Mouse (Mus musculus): ENCODE results near the gene Zfp61.
A peak's percentile ranks its signal among the peaks of the same experiment; 100 is the strongest.

DNA sequence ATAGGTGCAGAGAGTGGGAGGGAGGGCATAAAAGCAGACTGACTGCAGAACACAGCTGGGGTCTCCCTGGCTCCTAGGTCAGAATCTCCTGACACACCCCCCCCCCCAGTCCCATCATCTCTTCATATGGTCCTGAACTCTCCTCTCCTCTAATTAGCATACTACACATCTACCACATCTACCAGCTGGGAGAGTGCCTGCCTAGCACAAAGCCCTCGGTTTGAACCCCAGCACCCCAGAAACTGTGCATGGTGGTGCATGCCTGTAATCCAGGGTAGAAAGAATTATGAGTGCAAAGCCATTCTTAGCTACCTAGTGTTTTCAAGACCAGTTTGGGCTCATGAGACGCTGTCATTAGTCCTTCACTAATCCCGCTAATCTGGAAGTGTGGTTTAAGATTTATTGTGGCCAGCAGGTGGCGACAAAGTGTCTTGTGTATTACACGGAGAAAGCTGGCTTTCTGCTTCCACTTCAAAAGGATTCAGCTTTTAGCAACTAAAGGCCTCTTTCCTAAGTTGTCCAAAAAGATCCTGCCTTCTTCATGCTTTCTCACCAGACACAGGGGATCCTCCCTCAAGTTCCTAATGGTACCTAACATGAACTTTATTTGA lies 34.8 kb upstream of the Zfp61 start:
- TF ChIP-seq CTCF (IDR thresholded peaks at IDR 0.05; ENCODE audit: low read depth): peak; percentile 67
- no peak for TF ChIP-seq EP300 (IDR thresholded peaks at IDR 0.05; ENCODE audit: low read depth)
